Mouse (Mus musculus) left cerebral cortex, adult 6 months (tissue): ENCODE results near the gene Gm5152. TPM values are rescaled to one million over a fixed set of nuclear protein-coding genes. Genes with fewer than 3 reads are reported as not detected.

Experiments
- long read RNA-seq, 2 experiments: library from polyadenylated mRNA; unstranded; transcript quantifications; one replicate each; pipeline ENCODE4 v2.0.0; 2019 to 2020
- polyA plus RNA-seq: library from polyadenylated mRNA; unstranded; fragments of <200 nt; fragmentation: Nextera tagmentation; gene quantifications from 2 replicates; pipeline ENCODE4 v1.2.3, GENCODE M21; 2021

The Gm5152 gene
- not detected in 2 replicates for polyA plus RNA-seq
- long read RNA-seq, experiment 1, result 0 reads
- long read RNA-seq, experiment 2, result 0 reads

DNA sequence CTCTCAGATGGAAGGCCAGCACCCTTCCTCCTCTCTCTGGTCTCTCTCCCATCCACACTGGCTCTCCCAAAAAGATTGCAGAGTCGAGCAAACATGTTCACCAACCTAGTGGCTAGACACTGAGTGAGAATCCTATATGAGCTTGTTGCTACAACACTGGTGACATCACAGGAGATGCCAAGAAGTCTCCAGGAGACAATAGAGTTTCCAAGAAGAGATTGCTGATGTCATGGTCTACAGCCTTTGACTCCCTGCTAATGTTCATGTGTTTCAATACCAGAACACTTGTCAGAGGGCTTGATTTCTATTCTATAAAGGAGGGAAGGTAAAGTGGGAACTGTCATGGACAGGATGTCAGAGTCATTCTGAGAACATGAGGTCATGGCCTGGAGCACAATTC lies at the start of gene Gm5152:
TSS of gene Gm5152 (minus strand) at position 101 of the 400 bp plus-strand sequence.

